Mouse (Mus musculus): Measurements from ENCODE around the gene Scaf1.

DNA sequence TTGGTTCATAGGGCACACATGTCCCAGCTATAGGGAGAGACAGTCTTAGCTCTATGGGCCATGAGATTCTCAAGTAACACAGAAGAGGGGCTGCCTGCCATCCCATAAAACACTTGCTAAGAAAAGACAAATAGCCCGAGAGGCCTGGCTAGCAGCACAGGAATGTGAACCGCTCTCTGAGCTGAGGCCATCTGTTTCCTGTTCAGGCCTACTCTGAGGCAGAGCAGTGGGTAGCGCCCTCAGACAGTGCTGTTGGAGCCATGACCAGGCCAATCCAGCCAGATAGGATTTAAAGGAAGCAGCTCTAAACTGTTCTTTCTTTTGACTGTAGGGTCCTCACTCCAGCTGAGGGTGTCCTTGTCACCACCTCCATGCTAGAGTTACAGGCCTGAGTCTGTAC lies 11.6 kb downstream of the Scaf1 start:
- TF ChIP-seq HCFC1 (IDR thresholded peaks at IDR 0.05; ENCODE audit: borderline replicate concordance, insufficient read depth, low read length) (no peak), ZC3H11A (IDR thresholded peaks at IDR 0.05; ENCODE audit: borderline replicate concordance, low read depth, low read length) (no peak)

Data from ES-E14 (cell line).